Mouse (Mus musculus) hindbrain, embryonic 16.5 days (tissue): ENCODE data around the gene Bsph1. TPM values are rescaled to one million over a fixed set of nuclear protein-coding genes. Genes with fewer than 3 reads are reported as not detected.
"Not testable (repeated sequence)": the region's sequence is repeated elsewhere in the genome, so short reads cannot be mapped to it uniquely, and the experiment has no call there.

Source experiments
- ATAC-seq: fragments of 200-750 bp; cut with Nextera tagmentation; 2 replicates; pipeline ENCODE4 v1.8.0; 2017; ENCODE audit warnings: moderate TSS enrichment, moderate library complexity
- H3K27ac ChIP-seq: fragments of 300-500 bp; sonication (generic); 2 replicates; pipeline ENCODE4 v1.5.1; 2014; ENCODE audit warnings: low read depth, mild to moderate bottlenecking, control low read depth, low read length, moderate library complexity
- H3K27me3 ChIP-seq: fragments of 300-500 bp; sonication (generic); replicated peaks from 2 replicates; pipeline ENCODE4 v1.6.1; 2014; ENCODE audit warnings: low read length; ENCODE audit not compliant: control insufficient read depth, insufficient read depth
- H3K36me3 ChIP-seq: fragments of 300-500 bp; sonication (generic); 2 replicates; pipeline ENCODE4 v1.6.1; 2014; ENCODE audit warnings: mild to moderate bottlenecking, low read length, moderate library complexity, mixed read lengths; ENCODE audit not compliant: control insufficient read depth, insufficient read depth
- H3K4me1 ChIP-seq: fragments of 300-500 bp; sonication (generic); 2 replicates; pipeline ENCODE4 v1.6.1; 2014; ENCODE audit warnings: low read depth, low read length; ENCODE audit not compliant: control insufficient read depth, insufficient read depth
- H3K4me2 ChIP-seq: fragments of 300-500 bp; sonication (generic); 2 replicates; pipeline ENCODE4 v1.6.1; 2014; ENCODE audit warnings: mild to moderate bottlenecking, low read length, control low read depth, moderate library complexity
- H3K4me3 ChIP-seq: fragments of 300-500 bp; sonication (generic); 2 replicates; pipeline ENCODE4 v1.5.1; 2014; ENCODE audit warnings: mild to moderate bottlenecking, low read length, control low read depth, moderate library complexity
- H3K9ac ChIP-seq: fragments of 300-500 bp; sonication (generic); 2 replicates; pipeline ENCODE4 v1.6.1; 2014; ENCODE audit warnings: low read depth, mild to moderate bottlenecking, control low read depth, low read length, moderate library complexity
- H3K9me3 ChIP-seq: fragments of 300-500 bp; sonication (generic); 2 replicates; pipeline ENCODE4 v1.6.1; 2014; ENCODE audit warnings: mild to moderate bottlenecking, low read length, moderate library complexity; ENCODE audit not compliant: control insufficient read depth
- WGBS: fragments of 180-500 bp; shearing (Covaris S2); extraction: QIAGEN DNeasy Blood & Tissue Kit; methylation state at CpG from one replicate; pipeline ENCODE4 v1.1.7; 2014; 5-methylcytosine and 5-hydroxymethylcytosine counted together
- polyA plus RNA-seq: library from polyadenylated mRNA; unstranded; fragments of >200 nt; fragmentation: Nextera tagmentation; extraction: Ambion mirVana; gene quantifications from 2 replicates; pipeline ENCODE4 v1.2.1, GENCODE M21; 2015

Gene Bsph1
- not detected in 2 replicates for polyA plus RNA-seq

DNA sequence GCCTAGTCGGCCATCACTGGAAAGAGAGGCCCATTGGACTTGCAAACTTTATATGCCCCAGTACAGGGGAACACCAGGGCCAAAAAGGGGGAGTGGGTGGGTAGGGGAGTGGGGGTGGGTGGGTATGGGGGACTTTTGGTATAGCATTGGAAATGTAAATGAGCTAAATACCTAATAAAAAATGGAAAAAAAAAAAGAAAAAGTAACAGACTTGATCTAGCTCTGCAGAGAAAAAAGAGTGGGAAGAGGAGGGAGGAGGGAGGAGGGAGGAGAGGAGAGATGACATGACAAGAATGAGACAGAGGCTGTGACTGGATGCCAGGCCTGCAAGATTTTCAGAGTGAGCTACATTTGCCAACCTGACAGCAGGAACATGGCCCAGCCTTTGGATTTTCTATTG lies at the start of gene Bsph1:
Gene Bsph1 (plus strand): TSS at position 301 of the 400 bp plus-strand sequence.
- H3K27me3 ChIP-seq, H3K9ac ChIP-seq, H3K9me3 ChIP-seq, ATAC-seq, H3K27ac ChIP-seq, H3K36me3 ChIP-seq, H3K4me3 ChIP-seq, H3K4me2 ChIP-seq, H3K4me1 ChIP-seq: not testable (repeated sequence)
- 100% methylated on average over 1 of the region's 1 CpGs for WGBS

DNA sequence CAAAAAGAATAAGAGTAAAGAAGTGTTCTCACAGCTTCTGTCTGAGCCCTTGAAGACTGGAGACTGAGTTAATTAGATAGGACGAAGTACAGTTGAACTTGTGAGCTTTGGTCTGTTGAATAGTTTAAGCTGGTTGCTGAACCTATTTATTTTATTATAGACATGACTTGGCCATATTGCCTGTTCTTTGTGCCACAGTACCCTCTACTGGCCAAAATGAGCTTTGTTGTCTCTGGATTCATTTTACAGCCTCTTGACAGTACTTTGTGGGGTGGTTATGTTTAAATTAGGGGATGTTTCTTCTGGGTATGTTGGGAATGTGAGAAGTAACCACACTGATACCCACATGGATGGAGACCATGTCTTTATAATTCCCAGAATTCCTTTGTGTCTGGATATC lies 60.9 kb downstream of the Bsph1 start:
- Histone ChIP-seq H3K9me3 (peaks cover 18% of the 10 kb centered on the region), H3K4me2 (no peak overlapping the region), H3K27ac (no peak overlapping the region), H3K27me3 (no peaks in the 10 kb centered on the region), H3K9ac (no peak overlapping the region), H3K4me3 (no peak overlapping the region), H3K36me3 (no peaks in the 10 kb centered on the region), H3K4me1 (no peaks in the 10 kb centered on the region)
- 70% methylated on average over 1 of the region's 1 CpGs for WGBS
- ATAC-seq, result no peak

Other genes starting within 250 kb of the Bsph1 start
- not detected in 2 replicates for gene Vmn1r89, start 237.8 kb upstream of the Bsph1 start, polyA plus RNA-seq
- gene Lig1, start 173.6 kb upstream of the Bsph1 start, polyA plus RNA-seq, result 36.0 and 37.4 TPM in 2 replicates
- 10.3 and 11.9 TPM in 2 replicates for gene Zswim9, start 172.1 kb upstream of the Bsph1 start, polyA plus RNA-seq
- gene Pla2g4c, start 126.2 kb upstream of the Bsph1 start, polyA plus RNA-seq, result 0.44 and 1.1 TPM in 2 replicates
- gene Cabp5, start 52.7 kb upstream of the Bsph1 start, polyA plus RNA-seq, result 0.10 TPM in 1 of 2 replicates, not detected in the other
- gene Bsph2, start 120.2 kb downstream of the Bsph1 start, polyA plus RNA-seq, result not detected in 2 replicates
- gene Sult2a5, start 173.1 kb downstream of the Bsph1 start, polyA plus RNA-seq, result not detected in 2 replicates